Mouse (Mus musculus): ENCODE results near the gene Ifitm5. TPM values are rescaled to one million over a fixed set of nuclear protein-coding genes. Genes with fewer than 3 reads are reported as not detected.

Ifitm5 gene
- polyA plus RNA-seq, 1 experiment from 2014 or later: 1.3 TPM

DNA sequence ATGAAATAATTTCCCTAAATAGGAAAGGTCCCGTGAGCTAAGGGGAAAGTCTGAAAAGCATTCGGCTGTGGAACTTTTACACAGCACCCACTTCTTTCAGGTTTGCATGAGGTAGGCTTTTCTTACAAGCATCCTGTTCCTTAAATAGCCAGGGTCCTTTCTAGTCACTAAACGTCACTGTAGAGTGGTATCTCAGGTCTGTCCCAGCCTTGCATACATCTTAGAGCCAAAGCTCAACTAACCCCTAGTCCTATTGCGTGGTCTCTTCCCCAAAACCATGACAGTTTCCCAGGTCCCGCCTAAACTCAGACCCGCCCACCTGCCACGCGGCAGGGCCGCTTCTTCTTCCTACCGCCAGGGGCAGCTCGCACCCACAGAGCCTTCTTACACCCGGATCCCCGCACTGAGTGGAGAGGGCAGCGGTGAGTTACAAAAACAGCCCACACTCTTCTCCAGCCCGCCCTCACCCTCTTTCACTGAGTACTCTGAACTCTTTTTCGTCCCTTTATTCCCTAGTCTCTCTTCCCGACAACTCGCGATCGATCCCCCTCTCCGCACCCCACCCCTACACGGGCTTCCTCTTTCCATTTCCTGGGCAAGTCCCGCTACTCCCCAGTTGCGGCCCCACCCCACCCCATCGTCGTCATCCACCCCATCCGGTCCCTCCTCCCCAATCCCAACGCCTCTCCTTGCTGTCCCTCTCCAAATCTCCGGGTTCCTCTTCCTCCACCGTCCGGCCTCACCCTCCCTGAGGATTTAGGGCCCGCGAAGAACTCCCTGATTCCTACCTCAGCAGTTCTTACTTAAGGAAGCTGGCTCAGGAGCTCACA lies 8.7 kb downstream of the Ifitm5 start, which contains the start of gene Pgghg:
Pgghg (plus strand) TSS at position 170 of the 830 bp plus-strand sequence.
- H3K9ac ChIP-seq: peak within 1 kb of the TSS; percentile 73
- H3K4me1 ChIP-seq (ENCODE audit: insufficient read depth): peaks cover 15% of the 10 kb centered on the region; the same call in 1 of the 2 replicates
- peak within 1 kb of the TSS; percentile 87 for H3K4me2 ChIP-seq
- no peaks in the 10 kb centered on the region for H3K9me3 ChIP-seq (ENCODE audit: low read depth, low read length)
- H3K4me3 ChIP-seq (ENCODE audit: low read depth, low read length): peak within 1 kb of the TSS; percentile 52
- TF ChIP-seq CTCF (IDR thresholded peaks at IDR 0.05; ENCODE audit: low read depth): peak; percentile 96
- ATAC-seq (ENCODE audit: insufficient read depth): peak; percentile 88
- peak; percentile 94 for DNase-seq
- peaks cover 18% of the 10 kb centered on the region for H3K36me3 ChIP-seq (ENCODE audit: insufficient read depth)
- no peaks in the 10 kb centered on the region for H3K27me3 ChIP-seq (ENCODE audit: insufficient read depth, low read length)
- peak within 1 kb of the TSS; percentile 95 for H3K27ac ChIP-seq (ENCODE audit: low read depth)
- WGBS: 2% methylated on average over 33 of the region's 33 CpGs

DNA sequence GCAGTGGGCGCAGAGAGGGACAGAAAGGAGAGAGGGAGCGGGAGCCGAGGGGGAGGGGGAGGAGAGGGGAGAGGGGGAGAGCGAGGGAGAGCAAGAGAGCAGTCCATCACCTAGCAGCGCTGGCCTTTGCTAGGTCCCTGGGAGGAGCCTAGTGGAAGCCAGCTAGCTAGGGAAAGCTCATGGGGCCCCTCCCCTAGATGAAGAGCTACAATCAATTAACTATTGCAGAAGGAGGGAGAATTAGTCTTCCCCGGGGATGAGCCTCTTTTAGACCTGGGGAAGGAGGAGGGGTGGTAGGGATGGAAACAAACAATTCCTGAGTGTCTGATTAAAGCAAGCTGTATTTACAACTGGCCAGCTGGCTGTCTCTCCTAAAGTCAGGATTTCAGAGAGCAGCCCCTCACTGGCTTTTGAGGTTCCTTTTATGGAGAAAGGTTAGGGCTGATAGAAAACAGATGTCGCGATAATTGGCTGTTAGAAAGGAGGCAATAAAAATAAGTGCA lies 10.4 kb downstream of the Ifitm5 start:
- H3K36me3 ChIP-seq (ENCODE audit: insufficient read depth): peaks cover under 1% of the 10 kb centered on the region; the same call in 1 of the 2 replicates
- peak overlapping the region; percentile 45 for H3K4me2 ChIP-seq
- H3K9ac ChIP-seq: peak overlapping the region; percentile 13; the same call in 1 of the 2 replicates
- ATAC-seq (ENCODE audit: insufficient read depth) (peak; percentile 60), DNase-seq (peak; percentile 81)
- TF ChIP-seq CTCF (IDR thresholded peaks at IDR 0.05; ENCODE audit: low read depth): no peak
- no peak overlapping the region for H3K4me3 ChIP-seq (ENCODE audit: low read depth, low read length)
- 7% methylated on average over 8 of the region's 8 CpGs for WGBS
- H3K27me3 ChIP-seq (ENCODE audit: insufficient read depth, low read length): no peaks in the 10 kb centered on the region
- peak overlapping the region; percentile 68; the same call in 1 of the 2 replicates for H3K27ac ChIP-seq (ENCODE audit: low read depth)
- H3K4me1 ChIP-seq (ENCODE audit: insufficient read depth): peaks cover 15% of the 10 kb centered on the region; the same call in 1 of the 2 replicates
- H3K9me3 ChIP-seq (ENCODE audit: low read depth, low read length): no peaks in the 10 kb centered on the region

DNA sequence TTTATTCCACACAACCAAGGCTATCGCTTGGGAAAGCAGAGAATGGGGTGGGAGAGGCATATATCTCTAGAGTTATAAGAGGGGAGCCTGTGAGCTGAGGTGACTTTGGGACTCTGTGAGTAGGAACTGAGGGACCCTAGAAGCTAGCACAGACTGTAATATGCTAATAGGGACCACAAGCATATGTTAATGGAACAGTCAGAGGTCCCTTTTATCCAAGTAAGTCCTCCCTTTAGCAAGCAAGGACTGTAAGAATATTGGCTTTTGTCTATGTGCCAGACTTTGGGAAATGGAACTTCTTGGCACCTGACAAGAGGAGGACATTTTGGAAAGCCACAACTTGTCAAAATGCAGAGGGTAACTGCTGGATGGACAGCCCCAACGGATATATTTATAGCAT lies 11.2 kb downstream of the Ifitm5 start:
- Histone ChIP-seq H3K36me3 (ENCODE audit: insufficient read depth) (no peaks in the 10 kb centered on the region), H3K4me1 (ENCODE audit: insufficient read depth) (peaks cover 15% of the 10 kb centered on the region; the same call in 1 of the 2 replicates), H3K4me2 (no peak overlapping the region; the same call in 1 of the 2 replicates), H3K9me3 (ENCODE audit: low read depth, low read length) (no peaks in the 10 kb centered on the region), H3K9ac (no peak overlapping the region), H3K27me3 (ENCODE audit: insufficient read depth, low read length) (no peaks in the 10 kb centered on the region), H3K27ac (ENCODE audit: low read depth) (no peak overlapping the region), H3K4me3 (ENCODE audit: low read depth, low read length) (no peak overlapping the region)
- ATAC-seq (ENCODE audit: insufficient read depth): no peak
- no peak for DNase-seq
- TF ChIP-seq CTCF (IDR thresholded peaks at IDR 0.05; ENCODE audit: low read depth): no peak
- WGBS: 28% methylated on average over 2 of the region's 2 CpGs

DNA sequence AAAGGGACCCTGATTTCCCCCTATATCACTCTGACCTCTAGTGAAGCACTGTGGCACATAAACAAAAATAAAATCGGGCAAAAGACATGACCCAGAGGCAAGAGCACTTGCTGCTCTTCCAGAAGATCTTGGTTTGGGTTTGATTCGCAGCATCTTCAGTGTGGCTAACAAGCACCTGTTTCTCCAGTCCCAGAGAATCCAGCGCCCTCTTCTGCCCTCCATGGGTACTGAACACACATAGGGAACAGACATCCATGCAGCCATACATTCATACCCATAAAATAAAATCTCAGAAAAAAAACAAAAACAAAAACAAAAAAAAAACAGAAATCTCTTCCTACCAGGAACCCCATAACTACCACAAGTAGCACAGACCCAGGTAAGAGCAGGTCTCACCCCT lies 11.7 kb downstream of the Ifitm5 start:
- Histone ChIP-seq H3K27me3 (ENCODE audit: insufficient read depth, low read length) (no peaks in the 10 kb centered on the region), H3K36me3 (ENCODE audit: insufficient read depth) (no peaks in the 10 kb centered on the region), H3K4me2 (no peak overlapping the region), H3K4me1 (ENCODE audit: insufficient read depth) (peaks cover 15% of the 10 kb centered on the region; the same call in 1 of the 2 replicates), H3K27ac (ENCODE audit: low read depth) (no peak overlapping the region), H3K9ac (no peak overlapping the region), H3K4me3 (ENCODE audit: low read depth, low read length) (no peak overlapping the region), H3K9me3 (ENCODE audit: low read depth, low read length) (no peaks in the 10 kb centered on the region)
- WGBS: 41% methylated on average over 3 of the region's 3 CpGs
- DNase-seq: no peak
- no peak; the same call in 1 of the 2 replicates for TF ChIP-seq CTCF (IDR thresholded peaks at IDR 0.05; ENCODE audit: low read depth)
- no peak for ATAC-seq (ENCODE audit: insufficient read depth)

DNA sequence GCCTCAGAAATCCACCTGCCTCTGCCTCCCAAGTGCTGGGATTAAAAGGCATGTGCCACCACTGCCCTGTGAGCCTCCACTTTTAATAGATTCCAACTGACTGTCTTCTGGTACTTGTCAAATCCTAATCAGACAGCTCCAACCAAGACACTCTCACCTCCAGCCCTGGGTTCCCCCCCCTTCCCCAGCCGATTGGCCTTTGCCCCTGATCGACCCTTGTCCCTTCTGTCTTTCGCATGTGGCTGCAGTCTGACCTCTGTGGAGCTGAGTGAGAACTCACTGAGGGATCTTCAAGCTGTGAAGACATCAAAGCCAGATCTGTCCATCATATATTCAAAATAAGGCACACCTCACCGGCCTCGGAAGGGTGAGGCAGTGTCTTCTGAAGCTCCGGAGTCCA lies 22.9 kb downstream of the Ifitm5 start:
- H3K9ac ChIP-seq: no peak overlapping the region
- H3K9me3 ChIP-seq (ENCODE audit: low read depth, low read length): no peaks in the 10 kb centered on the region
- H3K4me1 ChIP-seq (ENCODE audit: insufficient read depth): no peaks in the 10 kb centered on the region
- H3K27me3 ChIP-seq (ENCODE audit: insufficient read depth, low read length): peaks cover 26% of the 10 kb centered on the region
- H3K36me3 ChIP-seq (ENCODE audit: insufficient read depth): no peaks in the 10 kb centered on the region
- no peak for ATAC-seq (ENCODE audit: insufficient read depth)
- H3K4me3 ChIP-seq (ENCODE audit: low read depth, low read length): no peak overlapping the region
- H3K4me2 ChIP-seq: no peak overlapping the region
- DNase-seq: no peak
- 83% methylated on average over 6 of the region's 6 CpGs for WGBS
- no peak for TF ChIP-seq CTCF (IDR thresholded peaks at IDR 0.05; ENCODE audit: low read depth)
- no peak overlapping the region for H3K27ac ChIP-seq (ENCODE audit: low read depth)

DNA sequence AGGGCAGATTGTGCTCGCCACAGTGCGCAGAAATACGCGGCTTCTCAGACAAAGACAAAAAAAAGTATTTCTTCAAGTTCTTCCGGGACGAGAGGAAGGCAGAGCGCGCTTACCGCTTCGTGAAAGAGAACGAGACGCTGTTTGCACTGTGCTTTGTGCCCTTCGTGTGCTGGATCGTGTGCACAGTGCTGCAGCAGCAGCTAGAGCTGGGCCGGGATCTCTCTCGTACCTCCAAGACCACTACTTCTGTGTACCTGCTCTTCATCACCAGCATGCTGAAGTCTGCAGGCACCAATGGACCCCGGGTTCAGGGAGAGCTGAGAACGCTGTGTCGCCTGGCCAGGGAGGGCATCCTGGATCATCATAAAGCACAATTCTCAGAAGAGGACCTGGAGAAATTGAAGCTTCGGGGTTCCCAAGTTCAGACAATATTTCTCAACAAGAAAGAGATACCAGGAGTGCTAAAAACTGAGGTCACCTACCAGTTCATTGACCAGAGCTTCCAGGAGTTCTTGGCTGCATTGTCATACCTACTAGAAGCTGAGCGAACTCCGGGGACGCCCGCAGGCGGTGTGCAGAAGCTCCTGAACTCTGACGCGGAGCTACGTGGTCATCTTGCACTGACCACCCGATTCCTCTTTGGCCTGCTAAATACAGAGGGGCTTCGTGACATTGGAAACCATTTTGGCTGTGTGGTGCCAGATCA lies 26.9 kb downstream of the Ifitm5 start:
- Histone ChIP-seq H3K27me3 (ENCODE audit: insufficient read depth, low read length) (peaks cover 55% of the 10 kb centered on the region), H3K4me3 (ENCODE audit: low read depth, low read length) (peak overlapping the region; percentile 32), H3K36me3 (ENCODE audit: insufficient read depth) (no peaks in the 10 kb centered on the region), H3K4me2 (peak overlapping the region; percentile 61), H3K9me3 (ENCODE audit: low read depth, low read length) (no peaks in the 10 kb centered on the region), H3K4me1 (ENCODE audit: insufficient read depth) (no peaks in the 10 kb centered on the region), H3K9ac (no peak overlapping the region), H3K27ac (ENCODE audit: low read depth) (no peak overlapping the region)
- no peak for TF ChIP-seq CTCF (IDR thresholded peaks at IDR 0.05; ENCODE audit: low read depth)
- 24% methylated on average over 30 of the region's 30 CpGs for WGBS
- DNase-seq (no peak), ATAC-seq (ENCODE audit: insufficient read depth) (no peak)
